Mouse (Mus musculus) hindlimb bud, embryonic 11.5 days (tissue): ENCODE measurements around the gene Stum.

Experiments
- DNase-seq: peaks from one replicate; pipeline ENCODE4 v3.0.0-alpha.2; 2012; ENCODE audit warnings: low read depth, low spot score; ENCODE audit errors: extremely low spot score

Gene Stum

DNA sequence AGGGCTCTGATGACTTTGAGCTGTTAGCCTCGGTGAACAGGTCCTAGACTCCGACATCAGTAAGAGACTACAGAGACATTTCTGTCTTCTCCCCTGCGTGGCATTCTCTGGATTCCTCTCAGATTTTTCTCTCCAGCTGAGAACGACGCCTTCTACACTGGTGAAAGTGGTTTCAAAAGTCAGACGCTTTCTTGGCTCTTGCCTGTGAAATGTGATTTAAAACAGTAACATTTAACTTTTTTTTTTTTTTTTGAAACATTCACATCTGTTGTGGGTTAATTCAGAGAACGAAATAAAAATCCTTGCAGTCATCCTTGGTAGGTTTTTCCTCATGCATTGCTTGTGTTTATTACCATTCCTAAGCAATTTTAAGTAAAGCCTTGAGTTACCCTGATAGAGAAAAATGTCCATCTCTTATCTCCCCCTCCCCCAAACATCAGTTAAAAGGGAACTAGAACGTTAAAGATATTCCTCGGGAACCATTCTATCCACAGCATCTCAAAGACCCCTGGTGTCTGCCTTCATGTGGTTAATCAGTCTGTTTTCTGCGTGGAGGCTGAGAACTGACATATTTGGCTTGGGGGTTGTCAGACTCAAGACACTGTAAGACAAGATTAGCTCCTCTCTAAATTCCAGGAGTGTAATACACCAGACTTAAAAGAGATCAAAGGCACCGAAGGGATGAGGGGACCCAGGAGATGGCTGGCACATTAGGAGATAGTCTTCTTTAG lies 95.4 kb downstream of the Stum start:
- DNase-seq = no peak

- peak; percentile 85 for DNase-seq
Observed at GRCm38 (mm10) chr1:180386951-180387749, 96.2 kb downstream of the Stum start.

DNA sequence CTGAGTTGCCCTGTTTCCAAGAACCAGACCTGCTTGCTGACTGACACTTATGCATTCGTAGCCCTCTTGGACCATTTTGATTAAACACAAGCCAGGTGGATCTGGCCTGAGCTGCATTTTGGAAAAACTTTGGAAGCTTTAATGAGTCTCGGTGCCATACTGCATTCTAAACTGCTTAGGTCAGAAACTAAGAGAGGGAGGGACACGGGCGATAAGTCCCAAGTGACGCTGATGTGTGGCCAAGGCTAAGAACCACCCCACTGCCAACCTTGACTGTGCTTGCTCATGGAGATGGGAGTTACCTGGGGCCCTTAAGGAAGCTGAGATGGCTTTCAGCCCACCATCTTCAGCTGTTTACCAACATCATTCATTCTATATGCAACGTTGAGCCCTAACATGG lies 98.0 kb downstream of the Stum start:
- DNase-seq = no peak

GRCm38 (mm10) chr1:180384486-180384885 lies 98.8 kb downstream of the Stum start:
- no peak for DNase-seq

DNA sequence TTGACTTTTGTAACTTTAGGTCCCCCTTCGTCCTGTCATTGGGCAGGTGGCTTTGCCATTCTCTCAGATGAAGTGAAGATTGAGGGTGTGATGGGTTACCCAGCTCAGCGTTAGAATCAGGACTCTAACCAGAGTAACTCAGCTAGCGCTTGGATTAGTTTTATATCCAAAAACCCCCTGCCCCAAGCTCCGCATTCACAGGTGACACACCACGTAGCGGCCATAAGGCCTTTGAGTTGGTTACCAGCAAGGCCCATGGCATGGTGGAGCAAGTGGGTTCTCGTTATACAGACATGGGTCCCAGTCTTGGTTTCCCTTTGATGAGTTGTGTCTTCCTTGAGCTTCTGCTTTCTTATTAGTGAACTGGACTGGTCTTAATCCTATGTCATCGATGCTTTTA lies 99.4 kb downstream of the Stum start:
- DNase-seq = no peak
